Mouse (Mus musculus) forebrain, embryonic 16.5 days (tissue): ENCODE data around the gene Lrmda. TPM values are rescaled to one million over a fixed set of nuclear protein-coding genes. Genes with fewer than 3 reads are reported as not detected.

Source experiments
- ATAC-seq: fragments of 200-750 bp; cut with Nextera tagmentation; 2 replicates; pipeline ENCODE4 v1.8.0; 2017; ENCODE audit warnings: mild to moderate bottlenecking, moderate library complexity
- H3K27ac ChIP-seq: fragments of 300-500 bp; sonication (generic); 2 replicates; pipeline ENCODE4 v1.5.1; 2014; ENCODE audit warnings: low read length, control low read depth
- H3K27me3 ChIP-seq: fragments of 300-500 bp; sonication (generic); replicated peaks from 2 replicates; pipeline ENCODE4 v1.6.1; 2014; ENCODE audit warnings: low read length; ENCODE audit not compliant: control insufficient read depth, insufficient read depth
- H3K36me3 ChIP-seq: fragments of 300-500 bp; sonication (generic); 2 replicates; pipeline ENCODE4 v1.6.1; 2014; ENCODE audit not compliant: control insufficient read depth, insufficient read depth
- H3K4me1 ChIP-seq: fragments of 300-500 bp; sonication (generic); replicated peaks from 2 replicates; pipeline ENCODE4 v1.6.1; 2014; ENCODE audit warnings: low read length; ENCODE audit not compliant: control insufficient read depth, insufficient read depth
- H3K4me2 ChIP-seq: fragments of 300-500 bp; sonication (generic); 2 replicates; pipeline ENCODE4 v1.6.1; 2014; ENCODE audit warnings: mild to moderate bottlenecking, low read length, control low read depth
- H3K4me3 ChIP-seq: fragments of 300-500 bp; sonication (generic); replicated peaks from 2 replicates; pipeline ENCODE4 v1.5.1; 2014; ENCODE audit warnings: mild to moderate bottlenecking, low read length, control low read depth
- H3K9ac ChIP-seq: fragments of 300-500 bp; sonication (generic); replicated peaks from 2 replicates; pipeline ENCODE4 v1.6.1; 2014; ENCODE audit warnings: low read depth, low read length, control low read depth
- H3K9me3 ChIP-seq: fragments of 300-500 bp; sonication (generic); 2 replicates; pipeline ENCODE4 v1.6.1; 2016; ENCODE audit warnings: low read length; ENCODE audit not compliant: control insufficient read depth
- WGBS: fragments of 180-500 bp; shearing (Covaris S2); extraction: QIAGEN DNeasy Blood & Tissue Kit; methylation state at CpG from one replicate; pipeline ENCODE4 v1.1.7; 2014; 5-methylcytosine and 5-hydroxymethylcytosine counted together
- polyA plus RNA-seq: library from polyadenylated mRNA; unstranded; fragments of >200 nt; fragmentation: Nextera tagmentation; extraction: Ambion mirVana; gene quantifications from 2 replicates; pipeline ENCODE4 v1.2.1, GENCODE M21; 2015

Lrmda gene
- polyA plus RNA-seq, 1 experiment from 2014 or later = not detected

DNA sequence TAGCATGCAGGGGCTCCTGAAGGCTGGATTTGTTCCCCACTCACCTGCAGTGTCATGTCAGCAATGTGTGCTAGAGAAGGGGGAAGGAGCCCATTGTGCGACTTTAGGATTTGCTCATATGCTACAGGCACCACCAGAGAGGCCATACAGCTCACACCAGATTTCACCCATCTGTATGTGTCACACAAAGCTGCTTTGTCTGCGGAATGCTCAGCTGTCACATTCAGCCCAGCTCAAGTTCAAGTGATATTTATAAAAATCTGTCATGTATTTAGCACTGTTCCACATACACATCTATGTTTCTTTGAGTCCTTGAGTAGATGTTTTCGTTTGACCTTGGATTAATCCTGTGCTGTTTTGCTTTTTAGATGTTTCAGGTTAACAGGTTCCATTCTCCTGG, 899.0 kb downstream of the Lrmda start:
- no peak overlapping the region for H3K4me2 ChIP-seq
- no peak overlapping the region for H3K4me3 ChIP-seq
- 78% methylated on average over 3 of the region's 3 CpGs for WGBS
- no peaks in the 10 kb centered on the region for H3K27me3 ChIP-seq
- H3K36me3 ChIP-seq = no peaks in the 10 kb centered on the region
- H3K4me1 ChIP-seq = no peaks in the 10 kb centered on the region
- no peaks in the 10 kb centered on the region for H3K9me3 ChIP-seq
- H3K9ac ChIP-seq = no peak overlapping the region
- no peak overlapping the region for H3K27ac ChIP-seq
- ATAC-seq = no peak

DNA sequence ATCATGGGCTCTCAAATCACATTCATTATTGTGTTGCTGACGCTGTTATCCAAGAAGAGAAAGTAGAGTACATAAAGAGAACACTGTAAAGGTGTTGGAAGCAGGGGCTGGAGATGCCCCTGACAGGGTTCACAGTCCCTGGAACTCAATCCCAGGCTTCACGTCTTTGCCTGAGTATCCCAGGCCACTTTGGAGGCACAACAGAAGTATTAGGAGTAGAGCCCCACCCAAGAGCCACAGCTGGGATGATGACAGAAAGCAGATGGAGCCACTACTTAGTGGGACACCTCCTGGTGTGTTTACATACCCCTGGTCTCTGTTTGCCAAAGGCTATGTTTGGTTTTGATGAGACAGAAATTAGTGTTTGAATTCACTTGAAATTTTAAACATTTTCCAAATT, 899.4 kb downstream of the Lrmda start:
- no peak overlapping the region for H3K4me3 ChIP-seq
- H3K9me3 ChIP-seq = no peaks in the 10 kb centered on the region
- H3K27me3 ChIP-seq = no peaks in the 10 kb centered on the region
- no peaks in the 10 kb centered on the region for H3K4me1 ChIP-seq
- H3K9ac ChIP-seq = no peak overlapping the region
- WGBS = 70% methylated on average over 2 of the region's 2 CpGs
- no peak overlapping the region for H3K27ac ChIP-seq
- no peak overlapping the region for H3K4me2 ChIP-seq
- no peak for ATAC-seq
- no peaks in the 10 kb centered on the region for H3K36me3 ChIP-seq

DNA sequence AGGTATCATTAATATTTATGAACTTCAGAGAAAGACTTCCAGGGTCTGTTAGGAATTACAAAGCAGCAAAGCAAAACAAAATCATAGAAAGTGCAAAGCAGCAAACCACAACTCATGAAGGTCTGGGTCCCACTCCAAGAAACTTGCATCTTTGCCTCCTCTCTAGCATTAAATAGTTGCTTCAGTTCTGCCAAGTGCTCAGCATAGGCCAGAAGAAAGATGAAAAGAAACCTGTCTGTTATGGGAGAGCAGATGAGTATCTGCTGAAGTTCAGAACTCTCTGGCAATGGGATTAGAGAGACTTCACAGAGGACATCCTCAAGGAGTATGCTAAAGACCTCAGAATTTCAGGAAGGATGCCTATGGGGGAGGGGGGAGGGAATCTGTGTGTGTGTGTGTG, 901.6 kb downstream of the Lrmda start:
- H3K27ac ChIP-seq = no peak overlapping the region
- no peaks in the 10 kb centered on the region for H3K9me3 ChIP-seq
- no peak for ATAC-seq
- H3K27me3 ChIP-seq = no peaks in the 10 kb centered on the region
- no peak overlapping the region for H3K4me3 ChIP-seq
- H3K9ac ChIP-seq = no peak overlapping the region
- no peaks in the 10 kb centered on the region for H3K36me3 ChIP-seq
- no peaks in the 10 kb centered on the region for H3K4me1 ChIP-seq
- H3K4me2 ChIP-seq = no peak overlapping the region

DNA sequence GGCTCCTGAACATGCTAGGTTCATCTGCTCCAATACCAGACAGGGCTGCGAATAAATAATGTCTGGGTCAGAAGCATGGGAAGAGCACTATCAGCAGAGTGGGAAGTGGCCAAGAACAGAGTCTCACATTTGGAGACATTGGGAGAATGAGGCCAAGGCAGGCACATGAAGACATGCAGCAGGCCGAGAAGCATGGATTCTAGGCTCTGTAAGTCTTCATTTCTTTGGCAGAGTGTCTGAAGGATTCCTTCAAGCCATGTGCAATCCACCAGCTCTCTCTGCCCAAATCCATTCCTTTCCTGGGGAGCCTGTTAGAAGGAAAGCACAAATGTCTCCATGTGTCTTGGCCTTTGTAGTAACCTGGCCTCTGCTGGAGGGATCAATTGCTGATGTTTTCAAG, 902.3 kb downstream of the Lrmda start:
- Histone ChIP-seq H3K27ac (no peak overlapping the region), H3K4me3 (no peak overlapping the region), H3K9ac (no peak overlapping the region), H3K27me3 (no peaks in the 10 kb centered on the region), H3K9me3 (no peaks in the 10 kb centered on the region), H3K4me1 (no peaks in the 10 kb centered on the region), H3K36me3 (no peaks in the 10 kb centered on the region), H3K4me2 (no peak overlapping the region)
- 92% methylated on average over 2 of the region's 2 CpGs for WGBS
- ATAC-seq = no peak

DNA sequence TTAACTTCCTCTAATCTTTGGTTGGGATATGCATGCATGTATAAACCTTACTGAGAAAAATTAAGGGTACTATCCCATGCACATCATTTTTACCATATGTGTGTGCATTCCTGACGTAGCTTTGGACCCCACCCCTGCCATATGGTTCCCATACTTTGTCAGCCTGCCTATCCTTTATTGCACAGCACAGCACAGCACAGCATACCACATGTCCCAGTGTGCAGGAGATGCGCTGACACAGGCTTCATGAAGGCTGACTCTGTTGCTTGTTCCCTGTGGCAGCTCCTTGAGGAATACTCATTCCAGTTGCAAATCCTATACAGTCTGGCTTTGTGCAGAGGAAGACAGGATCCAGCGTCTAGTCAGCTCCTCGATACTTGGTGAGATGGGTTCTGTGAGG, 903.1 kb downstream of the Lrmda start:
- H3K4me1 ChIP-seq = no peaks in the 10 kb centered on the region
- 81% methylated on average over 4 of the region's 4 CpGs for WGBS
- no peaks in the 10 kb centered on the region for H3K9me3 ChIP-seq
- H3K27ac ChIP-seq = no peak overlapping the region
- H3K4me3 ChIP-seq = no peak overlapping the region
- H3K27me3 ChIP-seq = no peaks in the 10 kb centered on the region
- no peak overlapping the region for H3K9ac ChIP-seq
- peak; percentile 62; the same call in 1 of the 2 replicates for ATAC-seq
- no peaks in the 10 kb centered on the region for H3K36me3 ChIP-seq
- H3K4me2 ChIP-seq = no peak overlapping the region

DNA sequence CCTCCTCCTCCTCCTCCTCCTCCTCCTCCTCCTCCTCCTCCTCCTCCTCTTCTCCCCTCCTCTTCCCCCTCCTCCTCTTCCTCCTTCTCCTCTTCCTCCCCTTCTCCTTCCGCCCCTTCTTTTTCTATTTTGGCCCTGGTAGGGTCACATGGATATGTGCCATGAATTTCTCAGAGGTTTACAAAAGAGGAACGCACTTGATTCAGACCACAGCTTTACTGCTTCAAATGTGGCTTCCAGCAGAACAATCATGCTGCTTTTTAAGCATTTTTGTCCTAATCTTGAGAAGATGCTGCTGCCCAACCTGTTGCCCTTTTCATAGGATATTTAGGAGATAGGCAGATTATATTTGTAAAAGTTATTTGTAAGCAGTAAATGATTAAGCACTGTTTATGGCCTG, 903.7 kb downstream of the Lrmda start:
- WGBS = 67% methylated on average over 1 of the region's 2 CpGs
- no peak for ATAC-seq
- no peaks in the 10 kb centered on the region for H3K9me3 ChIP-seq

DNA sequence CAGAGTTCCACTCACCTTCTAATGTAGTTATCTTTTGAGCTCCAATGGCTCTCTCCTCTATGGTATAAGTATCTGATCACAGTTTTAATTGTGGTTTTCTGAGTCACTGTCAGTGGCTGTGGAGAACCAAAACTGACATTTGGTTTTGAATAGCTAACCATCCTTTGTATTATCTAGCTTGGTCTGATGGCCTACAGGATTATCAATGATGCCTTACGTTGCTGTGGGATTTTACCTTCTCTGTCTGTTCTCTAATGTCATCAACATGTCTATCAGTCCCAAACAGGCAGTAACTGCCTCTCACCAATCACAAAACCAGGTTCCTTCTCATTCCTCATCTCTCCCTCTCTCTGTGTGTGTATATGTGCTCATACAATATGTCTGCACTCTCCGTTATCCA, 908.8 kb downstream of the Lrmda start:
- Histone ChIP-seq H3K4me2 (no peak overlapping the region), H3K27me3 (0 out of 2 replicates have a peak, but pooled peaks cover 3% of the 10 kb centered on the region), H3K4me1 (0 out of 2 replicates have a peak, but pooled peaks cover 3% of the 10 kb centered on the region), H3K36me3 (no peaks in the 10 kb centered on the region), H3K9ac (no peak overlapping the region), H3K9me3 (no peaks in the 10 kb centered on the region), H3K27ac (no peak overlapping the region), H3K4me3 (no peak overlapping the region)
- WGBS = 87% methylated on average over 2 of the region's 2 CpGs
- no peak for ATAC-seq

More for the DNA sequence above, 903.7 kb downstream of the Lrmda start:
- Histone ChIP-seq H3K27me3 (no peaks in the 10 kb centered on the region), H3K27ac (no peak overlapping the region), H3K4me3 (no peak overlapping the region), H3K9ac (no peak overlapping the region), H3K4me2 (no peak overlapping the region), H3K36me3 (no peaks in the 10 kb centered on the region), H3K4me1 (no peaks in the 10 kb centered on the region)

DNA sequence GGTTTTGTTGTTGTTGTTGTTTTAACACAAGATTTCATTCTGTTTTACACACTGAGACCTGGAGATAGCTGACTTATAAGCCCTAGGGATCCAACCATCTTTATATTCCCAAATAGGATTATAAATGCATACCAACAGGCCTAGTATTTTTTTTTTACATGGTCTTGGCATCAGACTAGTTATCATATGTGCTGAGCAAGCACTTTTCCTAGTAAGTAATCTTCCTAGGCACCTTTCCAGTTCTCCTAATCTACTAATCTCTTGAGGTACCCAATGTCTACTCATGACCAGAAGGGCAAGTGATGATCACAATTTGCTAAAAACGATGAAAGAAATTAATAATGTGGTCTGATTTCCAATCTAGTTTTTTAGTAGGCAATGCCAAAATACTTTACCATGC, 909.2 kb downstream of the Lrmda start:
- Histone ChIP-seq H3K27ac (no peak overlapping the region), H3K27me3 (0 out of 2 replicates have a peak, but pooled peaks cover 3% of the 10 kb centered on the region), H3K9ac (no peak overlapping the region), H3K4me2 (no peak overlapping the region), H3K4me1 (0 out of 2 replicates have a peak, but pooled peaks cover 3% of the 10 kb centered on the region), H3K9me3 (no peaks in the 10 kb centered on the region), H3K4me3 (no peak overlapping the region), H3K36me3 (no peaks in the 10 kb centered on the region)
- WGBS = 96% methylated on average over 1 of the region's 1 CpGs
- no peak for ATAC-seq

DNA sequence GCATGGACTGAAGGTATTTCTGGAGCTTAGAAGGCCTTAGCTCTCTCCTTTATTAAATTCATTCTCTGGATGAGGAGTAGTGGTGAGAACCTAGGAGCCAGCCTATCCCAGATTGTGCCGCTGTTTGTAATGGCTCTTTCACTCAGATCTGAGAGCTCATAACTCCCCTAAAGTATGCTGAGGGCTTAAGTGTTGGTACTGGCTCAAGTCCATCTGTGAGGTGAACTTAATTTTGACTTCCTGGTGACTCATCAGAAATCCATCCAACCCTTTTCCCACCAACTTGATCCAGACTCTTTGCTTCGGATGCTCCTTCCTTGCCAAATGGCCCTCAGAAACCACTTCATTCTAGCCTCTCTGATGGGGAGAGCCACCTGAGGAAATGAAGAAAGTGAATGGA, 910.1 kb downstream of the Lrmda start:
- Histone ChIP-seq H3K9ac (no peak overlapping the region), H3K4me3 (no peak overlapping the region), H3K9me3 (no peaks in the 10 kb centered on the region), H3K36me3 (no peaks in the 10 kb centered on the region), H3K27ac (no peak overlapping the region), H3K4me1 (0 out of 2 replicates have a peak, but pooled peaks cover 3% of the 10 kb centered on the region), H3K27me3 (0 out of 2 replicates have a peak, but pooled peaks cover 3% of the 10 kb centered on the region), H3K4me2 (no peak overlapping the region)
- no peak for ATAC-seq
- WGBS = 93% methylated on average over 2 of the region's 2 CpGs

DNA sequence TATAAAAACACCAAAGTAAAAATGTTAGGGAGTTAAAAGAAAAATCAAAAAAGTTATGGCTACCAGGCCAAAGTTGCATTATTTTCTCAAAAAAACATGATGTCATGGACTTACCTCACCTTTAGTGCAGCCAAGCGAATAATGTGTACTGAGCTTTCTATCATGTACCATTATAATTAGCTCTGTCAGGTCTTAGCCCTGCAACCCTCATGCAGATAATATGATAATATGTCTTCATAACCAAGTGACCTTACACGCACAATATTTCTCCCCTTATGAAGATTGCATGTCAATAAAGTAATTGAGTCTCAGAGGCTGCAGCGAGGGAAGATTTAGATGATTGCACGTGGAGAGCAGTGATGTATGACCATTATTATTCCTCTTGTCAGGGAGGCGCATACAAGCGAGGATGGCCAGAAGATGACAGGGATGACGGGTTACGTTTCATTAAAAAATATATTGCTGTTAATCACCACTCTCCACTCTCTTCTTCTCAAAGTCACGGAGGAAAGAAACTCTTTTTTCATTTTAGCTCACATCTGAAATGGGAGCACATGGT, 911.1 kb downstream of the Lrmda start:
- ATAC-seq = no peak
- WGBS = 89% methylated on average over 9 of the region's 9 CpGs
- no peak overlapping the region for H3K27ac ChIP-seq

More for the DNA sequence above, 911.1 kb downstream of the Lrmda start:
- H3K4me2 ChIP-seq = no peak overlapping the region
- H3K36me3 ChIP-seq = no peaks in the 10 kb centered on the region
- 0 out of 2 replicates have a peak, but pooled peaks cover 3% of the 10 kb centered on the region for H3K27me3 ChIP-seq
- no peak overlapping the region for H3K4me3 ChIP-seq
- H3K9ac ChIP-seq = no peak overlapping the region
- 0 out of 2 replicates have a peak, but pooled peaks cover 3% of the 10 kb centered on the region for H3K4me1 ChIP-seq
- no peaks in the 10 kb centered on the region for H3K9me3 ChIP-seq
